Mouse (Mus musculus) left cerebral cortex, postnatal 14 days (tissue): ENCODE data around the gene Ntrk3. TPM values are rescaled to one million over a fixed set of nuclear protein-coding genes. Genes with fewer than 3 reads are reported as not detected.

Source experiments
- DNase-seq, 2 experiments: peaks; one replicate each; pipeline ENCODE4 v3.0.0; 2021 to 2022; ENCODE audit warnings: low spot score in 2 of 2, mixed read lengths in 1 of 2
- intact Hi-C: fragments of 180-260 bp; cut with DNase I; formaldehyde crosslinking; loops from one replicate; pipeline ENCODE4 v1.15.1; 2025
- total RNA-seq, 2 experiments: library from RNA; stranded (reverse); gene quantifications; 2 replicates each; pipeline ENCODE4 v1.2.3; 2021

Ntrk3 gene
- total RNA-seq, 2 experiments from 2014 or later: 137 TPM

DNA sequence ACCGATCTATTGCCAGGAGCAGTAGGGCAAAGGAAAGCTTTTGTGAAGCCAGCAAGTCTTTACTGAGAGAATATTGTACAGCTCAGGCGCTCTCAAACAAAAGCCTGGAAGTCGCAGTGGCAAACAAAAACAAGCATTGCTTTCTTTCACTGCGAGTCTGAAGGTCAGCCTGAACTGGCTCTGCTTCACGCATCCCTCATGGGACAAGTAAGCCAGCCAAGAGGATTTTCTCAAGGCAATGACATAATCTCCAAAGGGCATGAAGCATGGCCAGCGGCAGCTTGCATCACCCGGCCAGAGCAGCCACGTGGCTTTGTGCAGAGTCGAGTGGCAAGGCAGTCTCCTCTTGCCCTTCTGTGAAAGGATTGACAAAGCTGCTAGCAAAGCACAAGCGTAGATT lies 79.8 kb downstream of the Ntrk3 start:
- intact Hi-C loops: no loop called here
- DNase-seq: peak in 1 of 2 experiments; percentile 16

DNA sequence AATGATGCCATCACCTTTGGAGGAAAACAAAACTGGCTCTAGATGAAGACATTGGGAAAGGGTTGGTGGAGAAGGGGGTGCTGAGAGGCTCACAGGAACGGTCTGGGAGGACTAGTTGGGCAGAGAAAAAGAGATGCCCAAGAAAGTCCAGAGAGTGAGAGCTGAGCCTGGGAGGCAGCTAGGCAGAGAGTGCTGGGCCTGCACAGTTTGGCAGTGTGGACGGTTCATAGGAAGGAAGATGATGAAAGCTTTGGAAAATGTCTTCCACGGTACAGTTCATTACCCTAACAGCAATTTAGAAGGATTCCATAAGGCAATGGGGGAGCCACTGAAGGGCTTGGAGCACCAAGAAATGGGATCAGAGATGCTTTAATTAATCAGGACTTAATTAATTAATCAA lies 81.6 kb downstream of the Ntrk3 start:
- no peak for DNase-seq
- intact Hi-C loops: no loop called here

DNA sequence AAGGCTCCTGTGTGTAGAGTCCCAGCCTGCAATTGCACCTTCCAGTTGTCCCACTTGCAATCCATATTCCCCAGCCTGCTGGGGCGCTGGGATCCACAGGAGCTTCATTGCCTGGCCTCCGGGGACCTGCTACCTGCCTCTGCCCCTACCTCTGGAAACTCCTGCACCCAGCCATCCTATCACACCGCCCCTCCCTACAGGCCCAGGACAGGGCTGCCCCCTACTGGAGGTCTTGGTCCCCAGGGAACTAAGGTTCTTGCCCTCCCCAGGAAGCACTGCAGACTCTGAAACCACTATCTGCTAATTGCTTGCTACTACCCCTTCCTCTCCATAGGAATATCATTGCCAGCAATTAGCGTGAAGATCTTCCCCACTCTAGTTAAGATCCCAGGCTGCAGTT lies 84.1 kb downstream of the Ntrk3 start:
- intact Hi-C loops: no loop called here
- no peak for DNase-seq

DNA sequence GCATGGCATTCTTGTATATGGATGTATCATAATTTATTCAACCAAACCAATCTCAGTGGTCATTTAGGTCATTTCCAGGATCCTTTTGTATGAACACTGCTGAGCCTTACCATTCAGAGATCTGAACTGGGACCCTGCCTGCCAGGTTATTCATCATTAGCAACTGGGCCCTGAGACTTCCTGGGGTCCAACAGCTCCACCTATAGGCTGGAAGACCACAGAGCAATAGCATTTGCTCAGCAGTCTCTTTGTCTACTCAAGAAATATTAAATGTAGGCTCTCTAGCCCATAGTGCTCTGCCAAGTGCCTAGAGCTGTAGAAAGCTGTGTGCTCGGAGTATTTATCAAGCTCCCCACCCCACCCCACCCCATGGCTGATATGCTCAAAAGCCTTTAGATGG lies 85.5 kb downstream of the Ntrk3 start:
- intact Hi-C loops: no loop called here
- no peak for DNase-seq

DNA sequence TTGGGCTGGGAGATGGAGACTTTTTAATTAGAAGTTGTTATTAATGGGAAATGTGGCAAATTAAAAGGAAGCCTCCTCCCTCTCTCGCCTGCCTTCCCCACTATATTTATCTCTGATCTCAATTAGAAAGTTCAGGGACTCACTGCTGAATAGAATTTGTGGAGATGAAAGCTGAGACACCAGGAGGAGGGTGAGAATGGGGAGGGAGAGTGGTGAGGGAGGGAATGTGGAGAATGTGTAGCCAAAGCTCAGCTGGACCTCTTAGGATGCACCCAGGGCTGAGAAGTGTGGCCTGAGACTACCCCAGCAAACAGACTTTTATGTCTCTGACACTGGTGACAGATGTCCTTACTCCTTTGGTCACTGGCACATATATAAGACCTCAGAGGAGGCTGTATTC lies 86.3 kb downstream of the Ntrk3 start:
- intact Hi-C loops: no loop called here
- no peak for DNase-seq

DNA sequence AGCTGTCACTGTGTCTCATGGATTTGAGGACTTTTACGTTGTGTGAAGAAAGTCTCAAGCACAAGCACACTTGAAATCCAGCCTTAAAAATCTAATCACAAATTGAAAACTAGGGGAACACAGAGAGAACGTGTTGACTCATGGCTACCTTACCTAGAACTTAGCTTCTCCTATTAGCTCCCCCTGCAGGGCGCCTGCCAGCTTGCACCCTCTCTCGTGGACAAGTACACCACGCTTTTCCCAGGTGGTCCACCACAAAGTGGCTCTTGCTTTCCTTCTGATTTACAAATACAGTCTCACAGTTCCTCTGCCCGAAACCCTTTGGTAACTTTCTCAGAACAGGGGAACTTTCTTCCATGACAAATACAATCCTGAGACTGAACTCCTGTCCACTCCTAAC lies 94.1 kb downstream of the Ntrk3 start:
- no peak for DNase-seq

DNA sequence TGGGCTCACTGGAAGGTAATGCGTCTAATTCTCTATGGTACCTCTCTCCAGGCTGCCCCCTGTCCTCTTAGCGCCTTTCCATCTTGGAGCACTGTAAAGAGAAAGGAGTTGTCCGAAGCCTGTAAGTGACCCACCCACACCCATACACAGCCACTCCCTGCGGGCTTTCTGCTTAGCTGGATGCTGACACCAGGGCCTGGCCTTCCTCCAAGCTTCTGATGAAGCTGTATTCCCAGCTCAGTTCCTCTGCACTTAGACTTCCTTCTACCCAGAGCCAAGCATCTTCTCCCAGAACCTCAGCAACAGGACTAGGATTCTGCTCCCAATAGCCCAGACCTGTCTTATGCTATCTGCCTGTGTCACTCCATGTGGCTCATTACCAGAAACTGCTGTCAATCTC lies 114.1 kb downstream of the Ntrk3 start:
- intact Hi-C loops: no loop called here
- DNase-seq: no peak

More for the DNA sequence above, 94.1 kb downstream of the Ntrk3 start:
- intact Hi-C loops: no loop called here

DNA sequence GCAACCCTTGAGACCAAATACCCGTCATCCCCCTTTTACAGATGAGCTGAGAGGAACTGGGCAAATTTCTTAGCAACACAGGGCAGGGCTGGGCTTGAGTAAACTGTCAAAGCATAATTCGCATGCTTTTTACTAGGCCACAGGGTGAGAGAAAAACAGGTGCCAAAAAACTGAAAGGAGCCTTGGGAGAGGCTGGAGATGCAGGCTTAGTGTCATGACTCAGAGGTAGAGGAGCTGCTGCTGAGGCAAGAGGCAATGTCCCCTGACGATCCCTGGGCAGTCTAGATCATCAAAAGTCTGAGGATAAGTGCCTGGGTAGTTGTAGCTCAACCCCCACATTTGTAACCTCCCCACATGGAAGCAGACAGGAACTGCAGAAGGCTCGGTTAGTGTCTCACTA lies 116.7 kb downstream of the Ntrk3 start:
- no peak for DNase-seq
- intact Hi-C loops: no loop called here

DNA sequence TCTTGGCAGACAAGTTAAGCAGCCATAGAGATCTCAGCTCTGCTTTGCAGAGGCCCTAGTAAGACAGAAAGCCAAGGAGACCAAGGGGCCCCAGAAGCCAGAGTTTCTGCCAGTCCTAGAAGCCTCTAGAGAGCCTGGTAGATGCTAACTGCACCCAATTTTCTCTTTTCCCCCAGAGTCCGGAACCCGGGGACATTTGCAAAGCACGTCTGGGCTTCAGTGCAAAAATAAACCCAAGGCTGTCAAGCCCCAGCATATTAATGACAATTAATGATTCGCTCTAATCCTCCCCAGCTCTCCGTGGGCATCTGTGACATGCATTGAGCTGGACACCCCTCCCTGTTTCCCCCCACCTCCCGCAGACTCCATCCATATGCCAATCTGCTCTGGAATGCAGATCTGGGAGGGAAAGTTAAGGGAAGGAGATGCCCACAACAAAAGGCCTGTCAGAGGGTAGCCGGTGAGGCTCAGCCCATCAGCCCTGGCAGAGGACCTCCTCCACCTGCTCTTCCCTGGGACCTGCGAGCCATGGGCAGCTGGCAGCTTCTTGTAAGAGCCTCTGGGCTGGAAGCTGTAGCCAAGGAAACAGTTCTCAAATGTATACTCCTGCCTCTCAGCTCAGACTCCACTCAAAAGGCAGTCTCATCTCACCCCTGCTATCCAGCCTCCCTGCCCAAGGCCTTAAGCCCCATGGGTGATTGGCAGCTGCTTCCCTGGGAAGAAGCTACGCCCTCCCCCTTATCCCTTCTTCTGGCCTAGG lies 117.8 kb downstream of the Ntrk3 start:
- DNase-seq: no peak

DNA sequence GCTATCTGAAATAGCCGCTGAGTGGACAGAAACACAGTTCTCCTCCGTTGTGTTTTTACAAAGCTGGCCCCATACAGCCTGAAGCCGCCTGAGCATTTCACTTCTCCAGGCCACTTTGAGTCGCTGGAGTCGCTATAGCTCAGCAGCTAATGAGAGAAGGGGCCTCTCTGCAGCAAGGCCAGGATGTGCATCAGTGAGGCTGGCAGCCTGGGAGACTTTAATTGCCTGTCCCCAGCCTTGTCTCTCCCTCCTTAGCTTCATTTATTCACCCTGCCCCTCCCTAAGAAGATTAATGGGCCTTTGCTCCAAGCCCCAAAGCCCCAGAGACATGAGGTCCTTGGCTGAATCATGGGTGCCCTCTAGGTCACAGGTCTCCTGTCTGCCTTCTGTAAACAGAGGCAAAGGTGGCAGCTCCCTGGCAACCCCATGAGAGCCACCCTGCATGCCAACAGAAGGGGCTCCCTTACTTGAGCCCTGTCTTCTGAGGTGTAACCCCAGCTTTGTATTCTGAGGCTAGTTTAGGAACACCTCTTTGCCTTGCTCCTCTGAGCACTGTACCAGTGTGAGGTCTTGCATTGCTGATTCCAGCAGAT lies 132.2 kb downstream of the Ntrk3 start:
- no peak for DNase-seq
- intact Hi-C loops: no loop called here

More for the DNA sequence above, 117.8 kb downstream of the Ntrk3 start:
- intact Hi-C loops: no loop called here

DNA sequence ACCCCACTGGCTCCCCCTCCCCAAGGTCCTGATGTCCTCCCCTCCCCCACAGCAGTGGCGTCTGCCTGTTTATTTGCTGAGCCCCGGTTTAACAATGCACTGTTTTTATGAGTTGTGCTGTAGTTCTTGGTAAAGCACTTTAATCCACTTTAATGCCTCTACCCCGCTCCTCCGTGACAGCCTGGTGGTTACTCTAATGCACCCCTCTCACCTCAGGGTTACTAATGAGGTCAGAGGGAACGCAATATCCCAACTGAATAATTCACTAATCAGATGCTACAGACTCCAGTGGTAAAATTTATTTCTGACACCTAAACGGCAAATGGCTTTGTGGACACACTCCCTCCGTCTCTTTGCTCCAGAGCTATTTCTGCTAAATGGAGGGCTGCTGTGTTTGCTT lies 133.9 kb downstream of the Ntrk3 start:
- no peak for DNase-seq
- intact Hi-C loops: no loop called here

DNA sequence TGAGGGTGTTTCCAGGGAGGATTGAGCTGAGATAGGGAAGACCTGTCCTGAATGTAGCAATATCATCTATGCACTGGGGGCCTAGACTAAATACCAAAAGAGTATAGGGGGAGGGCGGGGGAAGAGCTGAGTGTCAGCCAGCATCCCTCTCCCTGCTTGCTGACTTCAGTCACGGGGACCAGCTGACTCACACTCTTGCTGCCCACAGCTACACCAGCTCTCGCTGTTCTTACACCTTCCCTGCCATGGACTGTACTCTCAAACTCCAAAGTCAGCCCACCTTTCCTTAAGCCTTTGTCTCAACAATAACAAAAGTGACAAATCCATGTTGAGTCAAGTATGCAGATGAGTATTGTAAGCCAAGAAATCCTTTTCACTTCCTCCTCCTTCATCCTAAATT lies 136.0 kb downstream of the Ntrk3 start:
- peak in 1 of 2 experiments; percentile 50 for DNase-seq
- intact Hi-C loops: no loop called here

DNA sequence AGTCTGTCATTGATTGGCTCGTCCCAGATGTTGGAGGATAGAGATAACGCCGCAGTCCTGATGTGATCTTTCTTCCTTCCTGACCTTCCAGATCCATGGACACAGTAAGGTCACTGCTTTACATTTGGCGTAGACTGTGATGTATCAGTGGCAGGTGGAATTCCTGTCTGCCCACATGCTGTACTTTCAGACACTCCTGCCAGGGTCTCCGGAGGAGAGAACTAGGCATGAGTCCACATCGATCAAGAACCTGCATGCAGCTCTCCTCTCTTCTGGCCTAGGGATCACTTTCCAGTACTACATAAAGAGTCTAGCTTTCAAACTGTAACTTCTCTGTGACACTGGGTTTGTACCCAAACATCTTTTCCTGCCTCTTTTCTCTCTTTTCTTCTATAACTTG lies 136.9 kb downstream of the Ntrk3 start:
- DNase-seq: no peak
- intact Hi-C loops: no loop called here

DNA sequence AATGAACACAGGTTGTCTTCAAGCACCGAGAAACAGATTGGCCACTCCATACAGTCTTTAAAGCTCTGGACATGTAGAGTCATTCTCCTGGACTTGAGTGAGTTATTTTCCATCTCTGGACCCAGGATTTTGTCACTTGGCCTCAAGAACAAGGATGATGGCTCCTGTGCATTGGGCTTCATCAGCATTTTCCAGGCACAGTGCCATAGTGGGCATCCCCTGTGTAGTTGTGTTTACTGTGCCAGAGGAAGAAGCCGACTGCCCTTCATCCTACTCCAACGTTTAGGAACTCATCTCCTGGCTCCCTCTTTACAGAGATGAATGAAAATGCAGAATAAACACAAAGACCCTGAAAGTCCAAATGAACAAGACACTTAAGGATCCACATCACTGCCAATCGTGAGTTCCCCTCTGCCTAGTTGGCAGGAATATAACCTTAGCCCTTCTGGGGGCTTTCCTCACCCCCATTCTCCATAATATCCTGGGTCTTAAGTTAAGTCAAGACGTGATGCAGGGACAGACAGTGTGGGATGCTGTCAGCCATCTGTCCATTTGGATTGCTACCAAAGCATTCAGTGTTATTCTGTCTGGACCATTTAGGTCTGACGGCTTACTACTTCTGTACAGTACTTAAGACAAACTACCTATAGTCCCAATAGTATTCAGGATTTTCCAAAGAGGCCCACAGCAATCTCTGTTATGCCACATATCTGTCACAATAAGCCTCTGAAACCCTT lies 137.7 kb downstream of the Ntrk3 start:
- intact Hi-C loops: loop anchor here (5.0 kb wide), 1 partner anchor 167 kb away; no protein-coding TSS in a partner anchor

DNA sequence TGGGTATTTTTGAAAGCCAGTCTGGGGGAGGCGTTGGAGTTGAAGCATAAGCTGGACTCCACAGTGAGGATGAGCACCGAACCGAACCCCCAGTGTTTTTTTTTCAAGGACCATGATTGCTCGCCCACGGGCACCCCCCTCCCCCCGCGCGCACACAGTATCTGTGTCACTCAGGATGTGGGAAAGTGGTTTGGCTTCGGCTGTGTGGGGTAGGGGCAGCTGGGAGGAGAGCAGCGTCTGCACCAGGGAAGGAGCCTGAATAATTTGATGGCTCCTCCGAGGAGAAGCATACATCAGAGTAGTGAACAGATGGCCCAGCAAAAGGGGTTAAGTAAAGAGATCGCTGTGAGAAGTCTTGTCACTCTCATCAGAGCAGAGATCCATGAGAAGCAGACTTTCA lies 139.7 kb downstream of the Ntrk3 start:
- DNase-seq: no peak
- intact Hi-C loops: loop anchor here (5.0 kb wide), 1 partner anchor 169 kb away; no protein-coding TSS in a partner anchor

More for the DNA sequence above, 137.7 kb downstream of the Ntrk3 start:
- DNase-seq: no peak

DNA sequence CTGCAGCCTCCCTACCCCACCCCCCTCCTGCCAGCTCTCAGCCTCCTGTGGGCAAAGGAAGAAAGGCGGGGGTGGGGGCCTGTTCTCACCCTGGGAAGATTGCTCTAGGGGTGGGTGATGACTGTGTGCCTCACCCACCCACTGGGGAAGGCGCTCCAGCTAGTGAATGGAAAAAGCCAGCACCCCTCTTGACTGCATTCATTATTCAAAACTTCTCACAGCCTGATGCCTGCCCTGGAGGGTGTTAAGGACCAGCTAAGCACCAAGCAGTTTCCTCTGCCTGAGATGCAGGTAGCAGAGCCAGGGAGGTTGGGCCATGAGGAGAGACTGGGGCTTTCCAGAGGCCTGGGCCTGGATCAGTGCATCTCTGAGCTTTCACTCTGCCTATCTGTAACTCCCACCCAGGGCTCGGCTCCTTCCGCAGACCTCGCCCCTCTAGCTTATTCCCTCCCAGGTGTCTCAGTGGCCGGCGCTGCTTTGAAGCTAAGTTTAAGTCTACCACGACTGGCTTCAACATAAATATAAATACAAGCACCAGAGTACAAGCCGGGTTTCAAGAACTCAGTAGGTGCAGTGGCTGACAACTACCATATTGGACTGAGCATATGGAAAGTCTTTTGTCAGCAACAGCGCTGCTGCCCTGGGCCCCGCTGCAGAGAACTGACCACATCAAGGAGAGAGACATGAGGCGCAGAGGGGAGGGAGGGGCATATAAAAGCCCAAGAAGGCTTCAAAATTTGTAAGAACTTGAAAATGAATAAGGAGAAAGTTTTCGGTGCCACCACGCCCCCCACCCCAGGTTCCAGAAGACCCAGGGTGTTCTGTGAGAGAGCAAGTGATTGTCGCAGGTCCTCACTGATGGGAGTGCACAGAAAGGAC lies 140.3 kb downstream of the Ntrk3 start:
- peak in 1 of 2 experiments; percentile 29 for DNase-seq
- intact Hi-C loops: loop anchor here (5.0 kb wide), 1 partner anchor 170 kb away; no protein-coding TSS in a partner anchor

DNA sequence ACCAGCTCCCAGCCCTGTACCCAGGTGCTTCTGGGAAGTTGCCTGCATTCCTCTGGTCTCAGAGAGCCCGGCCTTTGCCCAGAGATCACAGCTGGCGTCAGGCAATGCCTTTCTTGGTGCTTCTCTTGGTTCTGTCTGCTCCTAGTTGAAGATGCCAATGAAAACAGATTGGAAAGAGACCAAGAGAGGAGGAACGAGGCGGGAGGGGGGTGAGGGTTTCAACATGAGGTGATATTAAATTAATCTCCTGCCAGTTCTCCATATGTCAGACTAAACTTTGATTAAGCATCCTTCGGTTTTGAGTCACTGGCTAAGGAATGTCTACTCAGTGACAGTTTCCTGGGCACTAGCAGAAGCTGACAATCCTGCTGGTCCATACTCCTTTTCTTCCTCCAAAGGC lies 141.3 kb downstream of the Ntrk3 start:
- DNase-seq: no peak
- intact Hi-C loops: loop anchor here (5.0 kb wide), 1 partner anchor 171 kb away; no protein-coding TSS in a partner anchor

DNA sequence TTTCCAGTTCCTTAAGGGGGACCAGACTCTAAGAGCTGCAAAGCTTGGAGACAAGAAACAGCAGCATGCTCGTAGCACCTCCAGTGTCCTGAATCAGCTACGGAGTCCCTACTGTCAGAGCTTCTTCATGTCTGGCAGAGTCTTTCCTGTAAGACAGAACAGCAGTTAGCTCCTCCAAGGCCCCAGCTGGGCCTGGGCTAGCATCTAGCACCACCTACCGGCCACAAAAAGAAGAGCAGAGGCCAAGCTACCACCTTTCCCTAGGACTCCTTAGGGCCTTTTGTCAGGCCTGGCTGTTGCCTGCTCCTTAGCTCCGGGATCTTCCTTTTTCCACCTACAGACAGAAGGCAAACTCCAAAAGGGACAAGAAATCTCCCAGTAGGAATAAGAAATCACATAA lies 141.9 kb downstream of the Ntrk3 start:
- peak; percentile 69 to 75 for DNase-seq
- intact Hi-C loops: loop anchor here (5.0 kb wide), 1 partner anchor 171 kb away; no protein-coding TSS in a partner anchor

DNA sequence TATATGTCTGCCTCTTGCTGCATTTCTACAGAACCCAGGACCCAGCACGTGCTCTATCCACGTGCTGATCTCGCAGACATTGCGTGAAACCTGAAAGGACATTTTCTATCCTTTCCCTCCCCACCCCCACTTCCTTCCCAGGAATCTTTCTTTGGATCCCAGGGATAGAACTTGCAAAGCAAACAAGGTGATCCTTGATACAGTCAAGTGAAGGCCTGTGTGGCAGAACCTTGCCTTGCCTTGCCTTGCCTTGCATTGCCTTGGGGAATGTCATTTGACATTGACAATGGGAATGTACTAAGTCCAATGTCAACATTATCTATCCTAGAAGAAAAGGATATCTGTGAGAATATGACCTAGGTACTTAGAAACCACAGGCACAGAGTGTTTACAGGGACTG lies 144.9 kb downstream of the Ntrk3 start:
- no peak for DNase-seq
- intact Hi-C loops: no loop called here
